Mouse (Mus musculus) spleen, adult 2 months (tissue): ENCODE results near the gene Rreb1.

Experiments used
- CTCF ChIP-seq: fragments of 200-500 bp; IDR thresholded peaks from 2 replicates; pipeline ENCODE4 v1.5.1; 2011; ENCODE audit warnings: mild to moderate bottlenecking, inconsistent platforms; ENCODE audit not compliant: insufficient read depth, insufficient read length, insufficient replicate concordance; ENCODE audit errors: extremely low read depth
- POLR2A ChIP-seq: fragments of 200-500 bp; IDR thresholded peaks from 2 replicates; pipeline ENCODE4 v1.6.1; 2011; ENCODE audit warnings: low read depth, low read length, inconsistent platforms

- TF ChIP-seq CTCF = no peak
- no peak for TF ChIP-seq POLR2A
Observed at GRCm38 (mm10) chr13:37981063-37981462, 202.9 kb downstream of the Rreb1 start.
